Mouse (Mus musculus) common myeloid progenitor, adult 5-6 weeks (primary cell): ENCODE measurements around the gene Zfp326. TPM values are rescaled to one million over a fixed set of nuclear protein-coding genes. Genes with fewer than 3 reads are reported as not detected.

Experiments used
- ATAC-seq: replicated peaks from 2 replicates; pipeline ENCODE4 v1.8.0; 2016; ENCODE audit warnings: low read depth, mild to moderate bottlenecking, moderate TSS enrichment, inconsistent platforms; ENCODE audit not compliant: poor library complexity, severe bottlenecking
- total RNA-seq: library from RNA; stranded (forward); fragments of 200-1000, 187-1606 nt; gene quantifications from 2 replicates; pipeline ENCODE4 v1.2.3, GENCODE M21; 2017

Zfp326 gene
- total RNA-seq, 1 experiment from 2014 or later: 102 TPM

GRCm38 (mm10) chr5:105925568-105926255 lies 49.3 kb downstream of the Zfp326 start:
- ATAC-seq: 0 out of 2 replicates have a peak, but pooled peaks have one; percentile 36

- ATAC-seq: 0 out of 2 replicates have a peak, but pooled peaks have one; percentile 65
Measured at GRCm38 (mm10) chr5:105930282-105930681, 53.9 kb downstream of the Zfp326 start.

GRCm38 (mm10) chr5:105932392-105932791 lies 56.0 kb downstream of the Zfp326 start:
- no peak for ATAC-seq

- ATAC-seq: no peak
Measured at GRCm38 (mm10) chr5:105941951-105942350, 65.6 kb downstream of the Zfp326 start.

Other genes with a start within 250 kb of the Zfp326 start
- gene Lrrc8d, start 176.6 kb upstream of the Zfp326 start, total RNA-seq: 15.6 and 19.9 TPM in 2 replicates